Mouse (Mus musculus): ENCODE measurements around the gene Med31. TPM values are rescaled to one million over a fixed set of nuclear protein-coding genes. Genes with fewer than 3 reads are reported as not detected.
"Not testable (repeated sequence)": the region's sequence is repeated elsewhere in the genome, so short reads cannot be mapped to it uniquely, and the experiment has no call there.

The Med31 gene
- total RNA-seq, 2 experiments from 2014 or later = 4.4 to 7.2 TPM

- no peak for DNase-seq
- intact Hi-C loops (cut with DNase I) = loop anchor here (10.0 kb wide), 1 partner anchor 152 kb away; no protein-coding TSS in a partner anchor
These were observed 8.8 kb downstream of the Med31 start, which contains the start of gene Gm43951 for GRCm38 (mm10) chr11:72206341-72207203. Gene Gm43951, minus strand, starts transcription at chr11:72206840.

- no peak for DNase-seq
- intact Hi-C loops (cut with DNase I) = loop anchor here (10.0 kb wide), 1 partner anchor 150 kb away; no protein-coding TSS in a partner anchor
These were observed 10.1 kb downstream of the Med31 start for GRCm38 (mm10) chr11:72205256-72205655.

- intact Hi-C loops (cut with DNase I) = loop anchor here (10.0 kb wide), 1 partner anchor 149 kb away; no protein-coding TSS in a partner anchor
- DNase-seq = no peak
These were observed 12.0 kb downstream of the Med31 start for GRCm38 (mm10) chr11:72203440-72203839.

GRCm38 (mm10) chr11:72196506-72196905 is 18.9 kb downstream of the Med31 start:
- no peak for DNase-seq
- intact Hi-C loops (cut with DNase I) = no loop called here

- no peak for DNase-seq
- intact Hi-C loops (cut with DNase I) = no loop called here
These were observed 21.1 kb downstream of the Med31 start for GRCm38 (mm10) chr11:72194259-72194658.

GRCm38 (mm10) chr11:72190857-72191256 is 24.5 kb downstream of the Med31 start:
- intact Hi-C loops (cut with DNase I) = no loop called here
- DNase-seq = no peak

- intact Hi-C loops (cut with DNase I) = no loop called here
- no peak for DNase-seq
These were observed 31.1 kb downstream of the Med31 start for GRCm38 (mm10) chr11:72184252-72184651.

- intact Hi-C loops (cut with DNase I) = no loop called here
- DNase-seq = no peak
These were observed 34.3 kb downstream of the Med31 start for GRCm38 (mm10) chr11:72181136-72181535.

GRCm38 (mm10) chr11:72180556-72180955 is 34.8 kb downstream of the Med31 start:
- intact Hi-C loops (cut with DNase I) = no loop called here
- no peak for DNase-seq

GRCm38 (mm10) chr11:72176553-72176952 is 38.8 kb downstream of the Med31 start:
- DNase-seq = no peak
- intact Hi-C loops (cut with DNase I) = no loop called here

- intact Hi-C loops (cut with DNase I) = no loop called here
- no peak for DNase-seq
These were observed 39.4 kb downstream of the Med31 start for GRCm38 (mm10) chr11:72175966-72176365.

GRCm38 (mm10) chr11:72174721-72175120 is 40.7 kb downstream of the Med31 start:
- intact Hi-C loops (cut with DNase I) = no loop called here
- no peak for DNase-seq

GRCm38 (mm10) chr11:72173506-72173905 is 41.9 kb downstream of the Med31 start:
- no peak for DNase-seq
- intact Hi-C loops (cut with DNase I) = no loop called here

- DNase-seq; intact Hi-C loops (cut with DNase I): not testable (repeated sequence)
These were observed 43.5 kb downstream of the Med31 start for GRCm38 (mm10) chr11:72171906-72172305.

GRCm38 (mm10) chr11:72169871-72170270 is 45.5 kb downstream of the Med31 start:
- intact Hi-C loops (cut with DNase I) = no loop called here

GRCm38 (mm10) chr11:72163198-72163597 is 52.2 kb downstream of the Med31 start:
- intact Hi-C loops (cut with DNase I) = no loop called here
- DNase-seq = no peak

More at GRCm38 (mm10) chr11:72169871-72170270, 45.5 kb downstream of the Med31 start:
- no peak for DNase-seq

Other genes with a start within 250 kb of the Med31 start
- not detected for gene Aipl1, start 178.1 kb downstream of the Med31 start, total RNA-seq (2021)
- gene Pimreg, start 173.6 kb downstream of the Med31 start, total RNA-seq (2021) = under 1 TPM; 0.62 to 0.71 TPM
- 1 to 10 TPM; 1.1 to 1.9 TPM for gene Pitpnm3, start 79.8 kb downstream of the Med31 start, total RNA-seq (2021)
- under 1 TPM; 0.07 to 0.23 TPM for gene Gm43951, start 8.8 kb downstream of the Med31 start, total RNA-seq (2021)
- 1 to 10 TPM in 1 of 2 experiments, under 1 TPM in 1; 0.77 to 1.2 TPM for gene 4933427D14Rik, start 8.1 kb downstream of the Med31 start, total RNA-seq (2021)
- 10 to 100 TPM; 27.6 to 28.5 TPM for gene Txndc17, start 8.0 kb downstream of the Med31 start, total RNA-seq (2021)
- gene Slc13a5, start 51.6 kb upstream of the Med31 start, total RNA-seq (2021) = not detected
- 1 to 10 TPM; 3.5 to 6.9 TPM for gene Xaf1, start 86.0 kb upstream of the Med31 start, total RNA-seq (2021)
- not detected for gene Fbxo39, start 98.9 kb upstream of the Med31 start, total RNA-seq (2021)
- gene Tekt1, start 146.8 kb upstream of the Med31 start, total RNA-seq (2021) = 1 to 10 TPM in 1 of 2 experiments, under 1 TPM in 1; 0.92 to 1.1 TPM
- gene Smtnl2, start 196.1 kb upstream of the Med31 start, total RNA-seq (2021) = 100 to 1,000 TPM; 206 to 299 TPM
- gene Ggt6, start 219.9 kb upstream of the Med31 start, total RNA-seq (2021) = 1 to 10 TPM in 1 of 2 experiments, under 1 TPM in 1; 0.28 to 1.0 TPM
- 10 to 100 TPM; 48.6 to 58.9 TPM for gene Mybbp1a, start 225.8 kb upstream of the Med31 start, total RNA-seq (2021)